Mouse (Mus musculus) Patski (cell line): ENCODE measurements around the gene Aldh2. TPM values are rescaled to one million over a fixed set of nuclear protein-coding genes. Genes with fewer than 3 reads are reported as not detected.

ENCODE experiments used
- ATAC-seq: fragments of 100-300 bp; one replicate; pipeline ENCODE4 v1.8.0; 2021
- CTCF ChIA-PET: fragments of 350-600 bp; sonication (Branson Sonifier 250); formaldehyde crosslinking; loops from one replicate; lab custom pipeline; 2022; ENCODE audit warnings: inconsistent platforms; lab: Charles Lee
- POLR2A ChIA-PET: fragments of 350-600 bp; sonication (Branson Sonifier 250); formaldehyde crosslinking; loops from one replicate; lab custom pipeline; 2022; ENCODE audit warnings: antibody characterized with exemption, inconsistent platforms; lab: Charles Lee
- DNase-seq: peaks from one replicate; pipeline ENCODE4 v3.0.0-alpha.2; 2011; ENCODE audit warnings: low read depth, low spot score
- H3K27me3 ChIP-seq: fragments of 371-371 bp; one replicate; pipeline ENCODE4 v1.5.1; 2021
- CTCF ChIP-seq: fragments of 100-300 bp; IDR thresholded peaks from one replicate; pipeline ENCODE4 v1.5.1; 2021
- in situ Hi-C: fragments of 300-500 bp; cut with MboI; formaldehyde crosslinking; loops from 3 replicates; pipeline ENCODE4 v1.11.1; 2018; ENCODE audit warnings: low pct_unique_long_range_greater_than_20kb, mixed read lengths
- polyA plus RNA-seq: library from polyadenylated mRNA; unstranded; gene quantifications from one replicate; pipeline ENCODE4 v1.2.3, GENCODE M21; 2021

The Aldh2 gene
- polyA plus RNA-seq, 1 experiment from 2014 or later: 470 TPM

- ATAC-seq: no peak
- in situ Hi-C loops: loop anchor here (5.0 kb wide), 1 partner anchor 35 kb away; no protein-coding TSS in a partner anchor
- ChIA-PET POLR2A (no interaction called here), CTCF (interaction anchor here (0.9 kb wide), 1 partner anchor 16 kb away, joined by 4 read pairs; no protein-coding TSS in a partner anchor)
- no peak for TF ChIP-seq CTCF
- peaks cover 12% of the 10 kb centered on the region for H3K27me3 ChIP-seq
- no peak for DNase-seq
Measured at GRCm38 (mm10) chr5:121562436-121562835, 31.2 kb downstream of the Aldh2 start.

GRCm38 (mm10) chr5:121549196-121549595 lies 44.4 kb downstream of the Aldh2 start:
- POLR2A ChIA-PET: no interaction called here
- H3K27me3 ChIP-seq: peaks cover 10% of the 10 kb centered on the region
- no peak for TF ChIP-seq CTCF
- no peak for ATAC-seq
- DNase-seq: no peak
- in situ Hi-C loops: no loop called here
- CTCF ChIA-PET: no interaction called here

GRCm38 (mm10) chr5:121547084-121547483 lies 46.5 kb downstream of the Aldh2 start:
- ATAC-seq (no peak), DNase-seq (no peak)
- POLR2A ChIA-PET: interaction anchor here (0.9 kb wide), 1 partner anchor 72 kb away, joined by 3 read pairs; no protein-coding TSS in a partner anchor
- in situ Hi-C loops: no loop called here
- peaks cover 5% of the 10 kb centered on the region for H3K27me3 ChIP-seq
- no peak for TF ChIP-seq CTCF
- CTCF ChIA-PET: interaction anchor here (0.7 to 2.0 kb wide), 6 partner anchors 16 to 332 kb away, joined by 3 to 10 read pairs (median 4); no protein-coding TSS in a partner anchor

GRCm38 (mm10) chr5:121546530-121546895 lies 47.1 kb downstream of the Aldh2 start:
- TF ChIP-seq CTCF: peak; percentile 70
- no peak for DNase-seq
- POLR2A ChIA-PET: interaction anchor here (0.9 kb wide), 1 partner anchor 73 kb away, joined by 3 read pairs; no protein-coding TSS in a partner anchor
- peaks cover 5% of the 10 kb centered on the region for H3K27me3 ChIP-seq
- in situ Hi-C loops: no loop called here
- ATAC-seq: no peak
- CTCF ChIA-PET: interaction anchor here (0.8 to 2.0 kb wide), 3 partner anchors 16 to 40 kb away, joined by 4 to 10 read pairs (median 4); no protein-coding TSS in a partner anchor

- in situ Hi-C loops: no loop called here
- peaks cover 5% of the 10 kb centered on the region for H3K27me3 ChIP-seq
- ATAC-seq (peak; percentile 58), DNase-seq (peak; percentile 88)
- ChIA-PET CTCF (interaction anchor here (0.8 to 2.0 kb wide), 3 partner anchors 17 to 41 kb away, joined by 4 to 10 read pairs (median 4); no protein-coding TSS in a partner anchor), POLR2A (interaction anchor here (0.8 kb wide), 1 partner anchor 47 kb away, joined by 3 read pairs; the partner anchor contains the start of gene Aldh2)
- TF ChIP-seq CTCF: no peak
Measured at GRCm38 (mm10) chr5:121545793-121546529, 47.7 kb downstream of the Aldh2 start, which contains the start of gene Mapkapk5. TSS of gene Mapkapk5 (minus strand) at chr5:121545905.

- no peaks in the 10 kb centered on the region for H3K27me3 ChIP-seq
- DNase-seq (no peak), ATAC-seq (peak; percentile 70)
- in situ Hi-C loops: no loop called here
- CTCF ChIA-PET: interaction anchor here (1.5 kb wide), 1 partner anchor 42 kb away, joined by 4 read pairs; no protein-coding TSS in a partner anchor
- POLR2A ChIA-PET: interaction anchor here (0.8 kb wide), 1 partner anchor 48 kb away, joined by 3 read pairs; the partner anchor contains the start of gene Aldh2
- no peak for TF ChIP-seq CTCF
Measured at GRCm38 (mm10) chr5:121544910-121545792, 48.5 kb downstream of the Aldh2 start, which contains the start of the genes Adam1a and Gm42878. TSS of gene Adam1a (minus strand) at chr5:121545482. TSS of gene Gm42878 (minus strand) at chr5:121545482.

GRCm38 (mm10) chr5:121543370-121543769 lies 50.3 kb downstream of the Aldh2 start:
- CTCF ChIA-PET: interaction anchor here (1.3 to 1.6 kb wide), 5 partner anchors 11 to 63 kb away, joined by 3 to 5 read pairs (median 3); no protein-coding TSS in a partner anchor
- no peak for TF ChIP-seq CTCF
- POLR2A ChIA-PET: interaction anchor here (1.2 kb wide), 1 partner anchor 11 kb away, joined by 3 read pairs; no protein-coding TSS in a partner anchor
- ATAC-seq (no peak), DNase-seq (no peak)
- in situ Hi-C loops: no loop called here
- no peaks in the 10 kb centered on the region for H3K27me3 ChIP-seq

- in situ Hi-C loops: no loop called here
- DNase-seq: no peak
Measured at GRCm38 (mm10) chr5:121541235-121541634, 52.4 kb downstream of the Aldh2 start.

GRCm38 (mm10) chr5:121540066-121540465 lies 53.6 kb downstream of the Aldh2 start:
- CTCF ChIA-PET: interaction anchor here (1.7 kb wide), 1 partner anchor 66 kb away, joined by 4 read pairs; no protein-coding TSS in a partner anchor
- TF ChIP-seq CTCF: no peak
- DNase-seq (no peak), ATAC-seq (no peak)
- H3K27me3 ChIP-seq: no peaks in the 10 kb centered on the region
- in situ Hi-C loops: no loop called here
- POLR2A ChIA-PET: no interaction called here

More at GRCm38 (mm10) chr5:121541235-121541634, 52.4 kb downstream of the Aldh2 start:
- no peak for TF ChIP-seq CTCF
- POLR2A ChIA-PET: no interaction called here
- H3K27me3 ChIP-seq: no peaks in the 10 kb centered on the region
- no peak for ATAC-seq
- CTCF ChIA-PET: no interaction called here
